Mouse (Mus musculus): ENCODE measurements around the gene Zc3h12c.
"Not testable (repeated sequence)": the region's sequence is repeated elsewhere in the genome, so short reads cannot be mapped to it uniquely, and the experiment has no call there.

Zc3h12c gene

GRCm38 (mm10) chr9:52102060-52102844 is 66.1 kb downstream of the Zc3h12c start:
- no peak for DNase-seq (ENCODE audit: low spot score in 2 of 2)

DNA sequence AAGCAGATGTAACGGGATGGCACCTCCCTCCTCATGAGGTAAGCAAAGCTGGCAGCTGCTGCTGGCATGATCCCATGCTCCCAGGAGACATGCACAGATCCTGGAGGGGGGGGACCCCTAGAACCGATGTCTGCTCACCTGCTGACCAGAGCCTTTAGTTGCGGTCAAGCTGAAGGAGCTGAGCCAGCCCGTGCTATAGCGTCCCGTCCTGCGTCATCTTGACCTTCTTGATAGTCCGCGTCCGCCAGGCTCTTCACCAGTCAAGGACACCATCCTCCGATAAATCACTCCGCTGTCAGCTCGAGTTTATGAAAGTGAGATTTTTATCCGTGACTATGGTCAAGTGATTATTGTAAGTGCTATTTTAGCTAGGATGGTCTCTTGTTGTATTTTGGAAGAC is 67.9 kb downstream of the Zc3h12c start:
- DNase-seq (ENCODE audit: low spot score in 2 of 2) = no peak

GRCm38 (mm10) chr9:52098600-52098999 is 69.8 kb downstream of the Zc3h12c start:
- peak; percentile 77 to 86 for DNase-seq (ENCODE audit: low spot score in 2 of 2)

GRCm38 (mm10) chr9:52097386-52097785 is 71.0 kb downstream of the Zc3h12c start:
- no peak for DNase-seq (ENCODE audit: low spot score in 2 of 2)

DNA sequence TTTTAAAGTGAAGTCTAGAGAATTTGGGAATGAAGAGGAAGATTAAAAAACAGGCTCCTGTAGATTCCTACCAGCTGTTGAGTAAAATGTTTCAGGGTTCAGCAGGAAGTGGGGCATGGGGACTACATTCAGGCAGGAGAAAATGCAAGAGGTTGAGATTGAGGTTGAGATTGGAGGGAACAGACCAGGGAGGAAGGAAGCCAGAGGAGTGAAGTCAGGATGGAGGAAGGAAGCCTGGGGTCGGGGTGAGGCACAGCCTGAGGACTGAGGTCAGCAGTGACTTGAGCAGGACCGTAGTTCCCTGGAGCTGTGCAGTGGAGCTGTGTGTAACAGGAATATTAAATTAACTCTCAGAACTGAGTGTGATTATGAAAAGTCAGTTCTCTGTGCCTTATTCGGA is 72.7 kb downstream of the Zc3h12c start:
- DNase-seq (ENCODE audit: low spot score in 2 of 2) = no peak

- DNase-seq (ENCODE audit: low spot score in 2 of 2) = no peak
These were observed 73.8 kb downstream of the Zc3h12c start for GRCm38 (mm10) chr9:52094471-52094980.

DNA sequence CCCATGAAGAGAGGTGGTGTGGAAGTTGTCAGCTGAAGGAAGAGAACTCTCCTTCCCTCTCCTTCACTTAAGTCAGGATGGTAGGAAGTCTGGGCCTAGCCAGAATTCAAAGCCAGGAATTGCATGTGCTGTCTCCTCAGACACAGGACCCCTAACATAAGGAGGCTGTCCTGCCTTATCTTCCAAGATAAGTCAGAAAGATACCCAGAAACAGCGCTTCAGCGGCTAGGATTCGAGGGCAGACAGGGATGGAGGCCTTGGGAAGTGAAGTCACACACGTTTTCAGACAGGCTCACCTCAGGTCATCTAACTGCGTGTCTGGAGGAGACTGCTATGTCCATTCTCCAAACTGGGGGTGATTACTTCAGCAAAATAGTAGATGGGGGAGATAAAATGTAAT is 74.4 kb downstream of the Zc3h12c start:
- no peak for DNase-seq (ENCODE audit: low spot score in 2 of 2)

DNA sequence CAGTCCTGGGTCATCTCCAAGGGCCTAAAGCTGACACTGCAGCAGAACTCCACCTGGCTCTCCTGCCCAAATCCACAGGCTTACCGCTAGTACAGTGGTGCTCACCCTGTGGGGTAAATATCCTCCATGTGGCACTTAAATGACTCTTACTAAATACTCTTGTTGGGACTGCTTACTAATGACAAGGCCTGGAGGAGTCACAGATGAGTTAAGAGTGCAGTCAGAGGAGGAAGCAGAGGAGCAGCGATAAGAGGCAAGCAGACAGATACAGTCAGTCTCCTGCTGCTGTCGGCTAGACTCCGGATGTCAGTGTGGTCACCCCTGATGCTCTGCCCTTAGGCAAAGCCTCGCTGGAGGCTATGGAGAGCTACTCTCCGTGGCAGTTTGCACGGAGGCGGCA is 75.3 kb downstream of the Zc3h12c start:
- DNase-seq (ENCODE audit: low spot score in 2 of 2) = no peak

DNA sequence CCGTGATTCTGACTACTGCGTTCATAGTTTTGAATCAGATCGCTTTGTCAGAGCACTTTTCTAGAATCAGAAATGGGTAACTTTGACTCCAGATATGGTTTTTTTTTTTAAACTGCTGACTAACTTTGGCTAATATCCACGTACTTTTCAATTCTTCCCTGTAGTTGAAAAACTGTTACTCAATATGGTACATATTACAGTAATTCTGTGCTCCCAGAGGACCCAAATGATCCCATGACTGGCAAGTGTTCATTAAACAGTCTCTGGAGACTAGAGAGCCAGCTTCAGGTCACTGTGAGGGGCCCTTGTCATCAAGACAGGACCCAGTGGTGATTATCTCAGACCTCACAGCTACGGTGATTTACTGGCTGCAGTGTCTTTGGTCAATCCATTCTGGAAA is 76.1 kb downstream of the Zc3h12c start:
- no peak for DNase-seq (ENCODE audit: low spot score in 2 of 2)

GRCm38 (mm10) chr9:52091752-52092151 is 76.6 kb downstream of the Zc3h12c start:
- no peak for DNase-seq (ENCODE audit: low spot score in 2 of 2)

GRCm38 (mm10) chr9:52082414-52082813 is 86.0 kb downstream of the Zc3h12c start:
- DNase-seq (ENCODE audit: low spot score in 2 of 2) = no peak

DNA sequence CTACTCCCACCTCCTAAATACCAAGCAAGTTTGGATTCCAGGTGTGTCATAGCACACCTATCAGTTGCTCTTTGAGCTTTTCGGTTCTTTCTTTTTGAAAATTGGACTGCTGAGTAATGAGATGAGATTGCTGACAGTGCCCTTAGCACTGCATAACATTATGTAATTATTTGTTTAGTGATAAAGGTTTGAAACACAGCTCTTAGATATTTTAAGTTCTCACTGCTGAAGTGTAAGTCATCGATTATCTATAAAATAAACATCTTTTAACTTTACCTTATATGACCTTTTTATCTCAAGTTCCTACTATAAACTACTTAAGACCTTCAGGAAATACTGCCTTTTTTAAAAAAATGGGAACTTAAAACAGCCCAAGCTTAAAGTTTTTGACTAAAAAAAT is 86.4 kb downstream of the Zc3h12c start:
- no peak for DNase-seq (ENCODE audit: low spot score in 2 of 2)

DNA sequence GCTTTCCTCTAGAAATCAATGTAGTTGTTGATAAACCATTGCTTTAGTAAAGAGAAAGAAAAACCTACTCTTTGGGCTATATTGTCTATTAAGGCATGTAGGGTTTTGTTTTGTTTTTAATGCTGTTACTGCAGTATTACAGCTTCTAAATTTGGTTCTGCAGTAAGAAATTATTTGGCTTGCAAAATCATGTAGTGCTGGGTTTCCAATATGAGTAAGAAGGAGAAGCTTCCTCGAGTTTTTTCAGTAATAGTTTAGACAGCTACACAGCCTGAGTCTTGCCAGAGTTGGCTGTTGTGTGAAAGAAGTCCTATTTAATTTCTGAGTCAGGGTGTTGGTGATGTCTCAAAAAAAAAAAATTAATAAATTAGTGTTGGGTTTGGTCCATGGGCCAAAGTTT is 90.7 kb downstream of the Zc3h12c start:
- DNase-seq (ENCODE audit: low spot score in 2 of 2) = no peak

- DNase-seq (ENCODE audit: low spot score in 2 of 2) = no peak
These were observed 92.3 kb downstream of the Zc3h12c start for GRCm38 (mm10) chr9:52076089-52076488.

GRCm38 (mm10) chr9:52072202-52072601 is 96.2 kb downstream of the Zc3h12c start:
- no peak for DNase-seq (ENCODE audit: low spot score in 2 of 2)

- DNase-seq (ENCODE audit: low spot score in 2 of 2) = not testable (repeated sequence)
These were observed 97.0 kb downstream of the Zc3h12c start for GRCm38 (mm10) chr9:52071352-52071751.

- DNase-seq (ENCODE audit: low spot score in 2 of 2) = no peak
These were observed 98.3 kb downstream of the Zc3h12c start for GRCm38 (mm10) chr9:52070052-52070451.

Data from frontal cortex, postnatal 36 days (tissue).